ENCODE assay signal across 8 mouse cellular contexts in genomic region chr8:120607460-120607859, GRCm38 (mm10). TPM values are rescaled to one million over a fixed set of nuclear protein-coding genes. Genes with fewer than 3 reads are reported as not detected.
A peak's percentile ranks its signal among the peaks of the same experiment; 100 is the strongest.
DNase-seq lines count a peak whose midpoint lies in the region; ATAC-seq lines count a peak whose summit lies in the region.
"Had no signal": no experiment of that assay in that cellular context is flagged by ENCODE, and none has a peak within 500 bp of the region (broad histone marks: within the 10 kb centered on the region; RNA-seq: fewer than 3 reads in every experiment).

No protein-coding gene starts in this region.

- DNase-seq in kidney, adult 11 months = no peak
- peak; percentile 31 for DNase-seq in MEL-GATA-1-ER (ENCODE audit: extremely low read depth, low read depth)
- no peak for DNase-seq in spleen, postnatal 10 days (ENCODE audit: low spot score in 2 of 2)
- no peak for DNase-seq in thymus, adult 18-20 months

- H3K4me1 ChIP-seq in kidney, embryonic 15.5 days = peaks cover 15% of the 10 kb centered on the region
- H3K4me1 ChIP-seq in forebrain, embryonic 12.5 days = peaks cover 10% of the 10 kb centered on the region

- H3K9me3 ChIP-seq in kidney, embryonic 15.5 days (replicated peaks) = no peaks in the 10 kb centered on the region
- no peaks in the 10 kb centered on the region for H3K9me3 ChIP-seq in forebrain, embryonic 12.5 days
- H3K9me3 ChIP-seq: embryonic facial prominence, embryonic 15.5 days had no signal

- H3K9ac ChIP-seq in kidney, embryonic 15.5 days = no peak overlapping the region
- H3K9ac ChIP-seq in forebrain, embryonic 12.5 days = no peak overlapping the region
- H3K9ac ChIP-seq: embryonic facial prominence, embryonic 15.5 days had no signal

- H3K4me2 ChIP-seq in kidney, embryonic 15.5 days = no peak overlapping the region
- H3K4me2 ChIP-seq in forebrain, embryonic 12.5 days = no peak overlapping the region
- H3K4me2 ChIP-seq: embryonic facial prominence, embryonic 15.5 days had no signal

- no peaks in the 10 kb centered on the region for H3K27me3 ChIP-seq in kidney, embryonic 15.5 days
- 0 out of 2 replicates have a peak, but pooled peaks cover 8% of the 10 kb centered on the region for H3K27me3 ChIP-seq in forebrain, embryonic 12.5 days
- H3K27me3 ChIP-seq: embryonic facial prominence, embryonic 15.5 days had no signal

- WGBS in kidney, embryonic 15.5 days = 87% methylated on average over 9 of the region's 9 CpGs
- WGBS in forebrain, embryonic 12.5 days = 86% methylated on average over 9 of the region's 9 CpGs

- no peak overlapping the region for H3K27ac ChIP-seq in kidney, embryonic 15.5 days
- H3K27ac ChIP-seq in forebrain, embryonic 12.5 days = no peak overlapping the region
- H3K27ac ChIP-seq: embryonic facial prominence, embryonic 15.5 days had no signal

- no peaks in the 10 kb centered on the region for H3K36me3 ChIP-seq in kidney, embryonic 15.5 days
- no peaks in the 10 kb centered on the region for H3K36me3 ChIP-seq in forebrain, embryonic 12.5 days (replicated peaks)
- H3K36me3 ChIP-seq: embryonic facial prominence, embryonic 15.5 days had no signal

- peak; percentile 33; the same call in 1 of the 2 replicates for ATAC-seq in kidney, embryonic 15.5 days (replicated peaks; ENCODE audit: low FRiP score)
- ATAC-seq in forebrain, embryonic 12.5 days (ENCODE audit: low FRiP score) = peak; percentile 24; the same call in 1 of the 2 replicates
- ATAC-seq in megakaryocyte, adult 5-6 weeks (ENCODE audit: poor library complexity, severe bottlenecking) = 0 out of 2 replicates have a peak, but pooled peaks have one; percentile 6

- H3K4me3 ChIP-seq in kidney, embryonic 15.5 days (replicated peaks) = no peak overlapping the region
- H3K4me3 ChIP-seq in forebrain, embryonic 12.5 days (replicated peaks) = no peak overlapping the region
- H3K4me3 ChIP-seq: embryonic facial prominence, embryonic 15.5 days had no signal

RNA-seq across cellular contexts. Expression of gene Gins2, which starts 18.4 kb away (rescaled TPM):
- 107 and 110 TPM in 2 replicates for polyA plus RNA-seq in kidney, embryonic 15.5 days (2015; fragmentation: Nextera tagmentation; extraction: Ambion mirVana)
- 83.2 and 84.8 TPM in 2 replicates for polyA plus RNA-seq in forebrain, embryonic 12.5 days (2016; fragmentation: Nextera tagmentation; extraction: Ambion mirVana)
- 28.3 and 31.8 TPM in 2 replicates for total RNA-seq in megakaryocyte, adult 5-6 weeks (2015)
- total RNA-seq in megakaryocyte, adult 5-6 weeks (2017) = 23.2 and 28.9 TPM in 2 replicates

RNA-seq across cellular contexts. Expression of gene 1190005I06Rik, which starts 40.0 kb away (rescaled TPM):
- 3.0 and 4.0 TPM in 2 replicates for polyA plus RNA-seq in kidney, embryonic 15.5 days (2015; fragmentation: Nextera tagmentation; extraction: Ambion mirVana)
- 1.7 and 3.1 TPM in 2 replicates for polyA plus RNA-seq in forebrain, embryonic 12.5 days (2016; fragmentation: Nextera tagmentation; extraction: Ambion mirVana)
- total RNA-seq in megakaryocyte, adult 5-6 weeks (2015) = 0.18 TPM in 1 of 2 replicates, not detected in the other
- not detected in 2 replicates for total RNA-seq in megakaryocyte, adult 5-6 weeks (2017)
